Mouse (Mus musculus) hindlimb bud, embryonic 11.5 days (tissue): ENCODE results near the gene Serpinf2.

Experiments
- DNase-seq: peaks from one replicate; pipeline ENCODE4 v3.0.0-alpha.2; 2012; ENCODE audit warnings: low read depth, low spot score; ENCODE audit errors: extremely low spot score

Gene Serpinf2

GRCm38 (mm10) chr11:75434138-75434537 lies 5.3 kb downstream of the Serpinf2 start:
- DNase-seq, result no peak

DNA sequence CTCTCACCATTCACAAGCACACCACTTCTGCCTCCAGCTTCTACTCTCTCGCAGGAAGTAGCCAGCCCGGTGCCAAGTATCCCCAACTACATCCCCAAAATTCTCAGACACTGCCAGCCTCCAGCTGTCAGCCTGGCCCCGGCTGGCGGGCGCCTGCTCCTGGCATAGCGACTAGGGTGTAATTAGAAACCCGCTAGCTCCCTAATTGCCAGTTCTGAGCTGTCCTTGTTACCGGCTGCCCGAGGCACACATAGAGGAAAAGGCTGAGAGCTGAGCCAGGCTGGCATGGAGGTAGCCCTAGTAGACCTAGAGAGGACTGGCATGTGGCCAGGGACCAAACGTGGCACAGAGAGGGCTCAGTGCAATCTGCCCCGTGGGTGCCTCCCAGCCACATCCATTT lies 8.1 kb downstream of the Serpinf2 start:
- DNase-seq, result no peak

GRCm38 (mm10) chr11:75429019-75429705 lies 10.2 kb downstream of the Serpinf2 start:
- DNase-seq, result no peak

DNA sequence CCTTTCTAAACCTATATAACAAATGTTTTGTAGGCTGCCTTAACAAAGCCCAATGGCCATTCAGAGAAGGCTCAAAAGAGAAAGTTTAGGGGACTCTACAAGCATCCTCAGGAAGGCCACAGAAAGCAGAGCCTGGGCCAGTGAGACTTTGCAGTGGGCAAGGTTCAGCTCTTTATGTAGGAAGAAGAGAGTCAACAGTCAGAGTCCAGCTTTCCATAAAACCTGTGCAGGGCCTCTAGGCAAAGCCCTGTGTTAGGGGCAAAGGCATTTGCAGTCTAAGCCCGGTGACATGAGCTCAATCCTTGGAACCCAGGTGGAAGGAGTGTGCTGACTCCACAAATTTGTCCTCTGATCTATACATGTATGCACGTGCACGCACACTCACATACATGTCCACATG lies 14.9 kb downstream of the Serpinf2 start:
- no peak for DNase-seq

- no peak for DNase-seq
Observed at GRCm38 (mm10) chr11:75424033-75424432, 15.4 kb downstream of the Serpinf2 start.

DNA sequence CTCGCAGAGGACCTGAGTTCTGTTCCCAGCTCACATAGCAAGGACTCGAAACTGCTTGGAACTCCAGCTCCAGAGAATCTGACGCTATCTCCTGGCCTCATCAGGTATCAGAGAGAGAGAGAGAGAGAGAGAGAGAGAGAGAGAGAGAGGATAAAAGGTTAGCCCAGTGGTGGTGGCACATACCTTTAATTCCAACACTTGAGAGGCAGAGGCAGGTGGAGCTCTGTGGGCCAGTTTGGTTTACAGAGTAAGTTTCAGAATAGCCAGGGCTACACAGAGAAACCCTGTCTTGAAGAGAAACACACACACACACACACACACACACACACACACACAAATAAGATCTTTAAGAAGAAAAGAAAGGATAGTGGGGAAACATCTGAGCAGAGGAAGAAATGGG lies 16.3 kb downstream of the Serpinf2 start:
- no peak for DNase-seq

GRCm38 (mm10) chr11:75422013-75422792 lies 17.2 kb downstream of the Serpinf2 start, which contains the start of gene Serpinf1:
Gene Serpinf1, minus strand, starts transcription at chr11:75422701.
- no peak for DNase-seq

DNA sequence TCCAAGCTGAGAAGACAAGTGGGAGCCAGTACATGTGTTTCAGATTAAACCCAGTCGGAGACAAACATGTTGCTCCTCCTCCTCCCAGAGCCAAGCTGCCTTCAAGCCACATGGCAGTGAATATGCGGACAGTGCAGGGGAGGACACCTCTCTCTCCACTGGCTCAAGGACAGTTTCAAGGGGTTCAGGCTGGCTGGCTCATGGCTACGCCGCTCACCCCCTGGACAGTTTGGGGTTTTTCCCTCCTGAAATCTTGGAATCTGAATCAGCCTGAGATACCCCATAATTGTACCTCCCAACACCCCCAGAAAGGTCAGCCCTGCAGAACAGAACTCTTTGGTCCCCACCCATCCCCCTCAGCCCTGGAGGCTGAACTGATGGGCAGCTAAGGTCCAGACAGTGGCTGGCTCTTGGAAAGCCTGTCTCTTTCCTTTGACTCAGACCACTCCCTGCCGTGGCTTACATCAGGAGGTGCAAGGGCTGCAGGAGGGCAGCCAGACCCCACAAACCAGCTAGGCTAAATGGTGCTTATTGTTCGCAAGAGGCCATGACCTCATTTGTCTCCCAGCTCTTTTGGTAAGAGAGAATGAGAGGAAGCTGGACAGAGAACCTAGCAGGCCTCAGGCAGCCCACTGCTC lies 17.9 kb downstream of the Serpinf2 start:
- no peak for DNase-seq

DNA sequence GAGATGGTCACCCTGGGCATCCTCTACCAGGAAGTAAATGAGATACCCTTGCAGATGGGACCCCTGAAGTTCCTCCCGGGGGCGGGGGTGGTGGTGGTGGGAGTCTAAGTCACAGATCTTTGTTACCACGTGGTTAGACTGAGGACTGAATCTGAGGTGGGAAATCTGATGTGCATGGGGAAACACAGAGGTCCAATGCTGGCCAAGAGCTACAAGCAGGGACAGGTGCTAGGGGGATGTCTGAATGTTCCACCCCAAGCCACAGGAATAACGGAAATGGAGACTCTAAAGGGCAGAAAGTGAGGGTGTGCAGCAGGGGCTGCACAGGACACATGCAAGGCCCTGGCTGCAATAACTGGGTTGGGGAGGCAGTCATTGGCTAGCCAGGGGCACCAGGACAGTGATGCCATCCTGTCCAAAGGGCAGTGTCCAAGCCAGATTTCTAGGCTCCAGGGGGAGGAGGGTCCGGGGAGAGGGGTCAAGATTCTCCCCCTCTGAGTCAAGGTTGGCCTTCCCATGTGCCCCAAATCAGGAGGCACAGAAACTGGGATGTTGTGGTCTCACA lies 18.5 kb downstream of the Serpinf2 start:
- no peak for DNase-seq

GRCm38 (mm10) chr11:75420037-75420436 lies 19.4 kb downstream of the Serpinf2 start:
- no peak for DNase-seq

- no peak for DNase-seq
Observed at GRCm38 (mm10) chr11:75415994-75416393, 23.4 kb downstream of the Serpinf2 start.

DNA sequence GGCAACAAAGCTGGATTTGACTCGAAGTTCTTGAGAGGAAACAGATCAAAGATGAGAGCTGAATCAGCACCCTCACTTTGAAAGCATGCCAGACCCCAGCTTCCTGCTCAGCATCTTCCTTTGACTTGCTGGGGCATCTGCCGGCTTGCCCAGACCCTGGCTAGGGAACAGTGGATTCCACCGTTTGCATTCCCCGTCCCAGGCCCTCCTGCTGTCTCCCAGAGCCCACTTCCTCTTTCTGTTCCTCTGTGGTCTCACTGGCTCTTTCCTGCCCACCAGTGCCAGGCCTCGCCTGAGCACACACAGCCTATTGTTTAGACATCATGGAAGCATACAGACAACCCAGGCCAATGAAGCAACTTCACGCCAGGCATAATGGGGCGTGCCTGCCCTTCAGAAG lies 24.3 kb downstream of the Serpinf2 start:
- no peak for DNase-seq

GRCm38 (mm10) chr11:75410591-75410990 lies 28.8 kb downstream of the Serpinf2 start:
- DNase-seq, result no peak

DNA sequence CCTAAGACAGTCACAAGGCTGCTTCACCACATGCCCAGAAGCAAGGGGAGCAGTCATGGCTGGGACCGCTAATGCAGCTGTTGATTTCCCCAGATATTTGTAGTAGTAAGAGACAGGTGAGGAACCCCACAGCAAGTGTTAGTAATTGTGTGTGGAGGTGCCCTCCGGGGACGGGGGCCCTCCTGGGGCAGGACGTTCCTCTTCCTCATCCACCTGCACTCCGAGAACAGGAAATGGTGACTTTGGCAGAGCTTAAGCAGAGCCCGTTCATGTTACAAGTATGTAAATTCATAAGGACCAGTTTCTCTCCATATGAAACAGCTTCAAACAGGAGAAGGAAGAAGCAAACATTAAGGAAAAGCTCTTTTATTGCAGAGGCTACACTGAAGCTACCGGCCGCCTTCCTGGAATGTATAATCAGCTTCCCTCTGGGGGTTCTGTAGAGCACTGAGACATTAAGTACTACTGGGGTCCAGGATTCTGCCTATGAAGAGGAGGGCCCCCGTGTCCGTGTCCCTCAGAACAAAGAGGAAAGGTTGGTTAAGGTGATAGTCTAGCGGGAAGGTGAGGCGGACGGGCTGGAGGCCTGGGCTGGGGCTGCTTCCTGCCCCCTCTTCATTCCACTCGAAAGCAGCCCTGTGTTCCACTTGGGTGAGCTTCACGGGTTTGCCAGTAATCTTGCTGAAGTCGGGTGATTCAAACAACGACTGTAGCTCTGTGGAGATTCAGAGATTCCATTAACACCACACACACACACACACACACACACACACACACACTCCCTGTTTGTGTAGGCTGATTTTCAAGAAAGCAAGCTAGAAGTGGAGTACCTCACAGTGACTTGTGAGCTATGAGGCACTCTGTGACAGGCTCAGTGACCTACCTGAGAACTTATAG lies 29.5 kb downstream of the Serpinf2 start:
- no peak for DNase-seq

DNA sequence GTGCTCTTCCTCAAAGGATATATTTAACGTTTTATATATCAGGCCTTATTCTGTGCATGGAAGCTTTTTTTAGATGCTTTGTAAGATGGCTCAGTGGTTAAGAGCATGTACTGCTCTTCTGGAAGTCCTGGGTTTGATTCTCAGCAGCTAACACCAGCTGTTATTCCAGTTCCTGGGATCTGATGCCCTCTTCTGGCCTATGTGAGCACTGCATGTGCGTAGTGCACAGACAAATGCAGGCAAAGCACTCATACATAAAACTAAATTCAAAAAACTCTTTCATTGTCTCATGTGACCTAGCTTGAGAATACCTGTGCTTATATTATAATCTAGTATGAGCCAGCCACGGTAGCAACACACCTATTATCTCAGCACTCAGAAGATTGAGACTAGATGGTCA lies 32.5 kb downstream of the Serpinf2 start:
- no peak for DNase-seq

GRCm38 (mm10) chr11:75406104-75406503 lies 33.3 kb downstream of the Serpinf2 start:
- DNase-seq, result no peak

GRCm38 (mm10) chr11:75404801-75405200 lies 34.6 kb downstream of the Serpinf2 start:
- no peak for DNase-seq

DNA sequence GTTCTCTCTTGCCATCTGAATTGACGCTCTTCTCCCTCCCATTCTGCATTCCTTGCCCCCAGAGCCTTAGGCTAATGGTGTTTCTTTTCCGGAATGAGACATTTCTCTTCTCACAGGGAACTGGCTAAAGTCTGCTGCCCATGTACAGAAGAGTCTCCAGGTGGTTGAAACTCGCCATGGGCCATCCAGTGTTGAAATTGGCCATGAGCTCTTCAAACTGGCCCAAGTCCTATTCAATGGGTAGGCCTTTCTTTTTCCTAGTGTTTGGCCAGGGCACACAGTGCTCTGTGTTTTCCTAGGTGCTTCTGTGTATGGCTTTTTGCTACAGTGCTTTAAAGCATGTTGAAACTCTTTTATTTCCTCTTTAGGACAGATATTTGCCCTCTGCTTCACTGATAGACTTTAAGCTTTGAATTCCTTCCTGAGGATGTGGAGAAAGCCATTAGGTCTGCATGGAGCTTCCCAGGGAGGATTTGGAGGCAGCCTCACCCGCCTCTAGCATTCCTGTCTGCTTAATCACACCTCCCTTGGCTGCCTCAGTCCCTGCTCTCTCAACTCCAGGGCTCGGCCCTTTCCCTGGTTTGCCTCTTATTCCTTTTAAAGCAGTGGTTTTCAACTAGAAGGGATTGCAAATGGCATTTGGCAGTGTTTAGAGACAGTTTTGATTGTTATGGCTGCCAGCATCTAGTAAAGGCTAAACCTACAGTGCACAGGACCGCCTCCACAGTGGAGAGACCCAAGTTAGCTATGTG lies 35.9 kb downstream of the Serpinf2 start:
- DNase-seq, result no peak

GRCm38 (mm10) chr11:75402271-75402690 lies 37.1 kb downstream of the Serpinf2 start:
- no peak for DNase-seq

- no peak for DNase-seq
Observed at GRCm38 (mm10) chr11:75400099-75400498, 39.3 kb downstream of the Serpinf2 start.
